Mouse (Mus musculus) cerebellum, adult 2 months (tissue): Measurements from ENCODE around the gene Myo1e.

Experiments used
- CTCF ChIP-seq: fragments of 200-500 bp; IDR thresholded peaks from 2 replicates; pipeline ENCODE4 v1.5.1; 2011; ENCODE audit warnings: low read depth, mild to moderate bottlenecking, control low read depth, low read length, moderate library complexity, borderline replicate concordance; ENCODE audit not compliant: insufficient read depth
- POLR2A ChIP-seq: fragments of 200-500 bp; IDR thresholded peaks from 2 replicates; pipeline ENCODE4 v1.6.1; 2011; ENCODE audit warnings: low read length, control low read depth, borderline replicate concordance; ENCODE audit not compliant: insufficient read depth

GRCm38 (mm10) chr9:70243708-70244107 is 36.6 kb downstream of the Myo1e start:
- TF ChIP-seq CTCF (no peak), POLR2A (no peak)
